22 mouse cellular contexts compared by ENCODE assay signal in genomic region chr5:3977904-3978303, GRCm38 (mm10). TPM values are rescaled to one million over a fixed set of nuclear protein-coding genes. Genes with fewer than 3 reads are reported as not detected.
A peak's percentile ranks its signal among the peaks of the same experiment; 100 is the strongest.
DNase-seq lines count a peak whose midpoint lies in the region; ATAC-seq and TF ChIP-seq lines count a peak whose summit lies in the region.
"Had no signal": no experiment of that assay in that cellular context is flagged by ENCODE, and none has a peak within 500 bp of the region (broad histone marks: within the 10 kb centered on the region; RNA-seq: fewer than 3 reads in every experiment).

No protein-coding gene starts in this region.

- no peak overlapping the region for H3K9ac ChIP-seq in MEL (ENCODE audit: control insufficient read depth, low read depth, low read length, poor library complexity, severe bottlenecking)
- no peak overlapping the region for H3K9ac ChIP-seq in liver, postnatal 0 days (replicated peaks)

- WGBS in liver, postnatal 0 days (ENCODE audit: insufficient replicate concordance): 80% methylated on average over 4 of the region's 4 CpGs

- no peaks in the 10 kb centered on the region; the same call in 1 of the 2 replicates for H3K79me2 ChIP-seq in MEL (ENCODE audit: control insufficient read depth, insufficient read depth, low read length, poor library complexity)

- H3K36me3 ChIP-seq in G1E (replicated peaks) (peaks cover 50% of the 10 kb centered on the region), MEL (ENCODE audit: control insufficient read depth in 1 of 2, insufficient read depth in 2 of 2, low read length in 2 of 2) (peaks cover 4 to 7% of the 10 kb centered on the region in 2 experiments; a peak in 3 of 4 replicates)
- H3K36me3 ChIP-seq in liver, postnatal 0 days (replicated peaks; ENCODE audit: insufficient read depth, low read length): peaks cover 29% of the 10 kb centered on the region

- no peak for TF ChIP-seq CTCF in G1E (IDR thresholded peaks at IDR 0.05; ENCODE audit: low read depth, low read length)
- TF ChIP-seq CTCF in MEL (IDR thresholded peaks at IDR 0.05 in 2 of 3, conservative IDR thresholded peaks at IDR 0.05 in 1 of 3; ENCODE audit: control insufficient read depth in 1 of 3, insufficient read depth in 1 of 3, low read depth in 2 of 3, low read length in 3 of 3, poor library complexity in 1 of 3, severe bottlenecking in 1 of 3): no peak
- no peak for TF ChIP-seq CTCF in liver, postnatal 0 days (IDR thresholded peaks at IDR 0.05; ENCODE audit: low read depth)

- no peak overlapping the region for H3K4me2 ChIP-seq in liver, postnatal 0 days (ENCODE audit: low read depth, low read length)

- no peaks in the 10 kb centered on the region for H3K27me3 ChIP-seq in G1E (ENCODE audit: insufficient read depth, low read length)
- H3K27me3 ChIP-seq in MEL (ENCODE audit: control insufficient read depth in 1 of 2, insufficient read depth in 2 of 2, low read length in 2 of 2): no peaks in the 10 kb centered on the region
- no peaks in the 10 kb centered on the region for H3K27me3 ChIP-seq in liver, postnatal 0 days (ENCODE audit: insufficient read depth, low read length)
- H3K27me3 ChIP-seq: CH12.LX, Patski had no signal

- no peak for TF ChIP-seq RAD21 in MEL (IDR thresholded peaks at IDR 0.05; ENCODE audit: low read depth, low read length)

- H3K9me3 ChIP-seq in G1E (replicated peaks) (no peaks in the 10 kb centered on the region), MEL (replicated peaks; ENCODE audit: insufficient read depth, low read length) (no peaks in the 10 kb centered on the region)
- no peaks in the 10 kb centered on the region for H3K9me3 ChIP-seq in liver, postnatal 0 days (ENCODE audit: low read length)

- H3K4me3 ChIP-seq in G1E (ENCODE audit: low read depth, low read length): no peak overlapping the region
- no peak overlapping the region for H3K4me3 ChIP-seq in MEL (ENCODE audit: control insufficient read depth in 1 of 2, insufficient read depth in 1 of 2, low read depth in 2 of 2, low read length in 2 of 2)
- no peak overlapping the region for H3K4me3 ChIP-seq in liver, postnatal 0 days (ENCODE audit: low read depth, low read length)

- no peak overlapping the region; the same call in 1 of the 2 replicates for H3K27ac ChIP-seq in MEL (ENCODE audit: control insufficient read depth, low read depth, low read length)
- H3K27ac ChIP-seq in liver, postnatal 0 days (ENCODE audit: low read depth): no peak overlapping the region

- peak; percentile 3 for DNase-seq in G1E (ENCODE audit: low spot score)
- peak; percentile 13 for DNase-seq in MEL (ENCODE audit: low read depth, low spot score)
- DNase-seq in right cerebral cortex, postnatal 14 days: no peak
- DNase-seq in spleen, postnatal 4 days (ENCODE audit: low spot score in 2 of 2): no peak
- DNase-seq in liver, postnatal 0 days: no peak
- DNase-seq: adrenal gland, adult 2 months; adrenal gland, adult 8-10 months; adrenal gland, postnatal 10 days; adrenal gland, postnatal 14 days; adrenal gland, postnatal 25 days; adrenal gland, postnatal 36 days; B cell, adult 2 months; cerebellum, adult 11 months; cerebellum, adult 11-12 months; cerebellum, adult 18-20 months; cerebellum, adult 2 months; cerebellum, adult 8-10 months had no signal

- TF ChIP-seq EP300 in MEL (IDR thresholded peaks at IDR 0.05; ENCODE audit: low read depth in 1 of 2, low read length in 2 of 2): peak; percentile 32 to 58; a peak in 3 of 4 replicates
- TF ChIP-seq EP300 in liver, postnatal 0 days (IDR thresholded peaks at IDR 0.05; ENCODE audit: low read depth): no peak

- H3K4me1 ChIP-seq in G1E (ENCODE audit: insufficient read depth, low read depth, low read length): peaks cover 9% of the 10 kb centered on the region
- peaks cover 2 to 3% of the 10 kb centered on the region in 2 experiments; a peak in 2 of 4 replicates for H3K4me1 ChIP-seq in MEL (ENCODE audit: control insufficient read depth in 1 of 2, insufficient read depth in 2 of 2, low read length in 2 of 2)
- H3K4me1 ChIP-seq in liver, postnatal 0 days (ENCODE audit: insufficient read depth): no peaks in the 10 kb centered on the region

- ATAC-seq in G1E (ENCODE audit: extremely low read depth, insufficient number of reproducible peaks, low FRiP score, poor library complexity, severe bottlenecking): peak; percentile 54
- 0 out of 2 replicates have a peak, but pooled peaks have one; percentile 30 for ATAC-seq in megakaryocyte-erythroid progenitor cell, adult 5-6 weeks (replicated peaks; ENCODE audit: low FRiP score, low TSS enrichment, poor library complexity, severe bottlenecking)
- no peak for ATAC-seq in liver, postnatal 0 days
- ATAC-seq: activated CD4-positive, CD25-positive, alpha-beta regulatory T cell, adult 4 months; CD4-positive, CD25-positive, alpha-beta regulatory T cell, adult 4 months; Patski had no signal

- no peak for TF ChIP-seq POLR2A in MEL (IDR thresholded peaks at IDR 0.05; ENCODE audit: control insufficient read depth in 1 of 2, insufficient read depth in 1 of 2, low read depth in 1 of 2, low read length in 2 of 2, poor library complexity in 1 of 2)

TF ChIP-seq in MEL, 35 proteins besides CTCF, POLR2A, EP300 and RAD21:
- peak; percentile 45; the same call in 1 of the 2 replicates for TF ChIP-seq GATA1 (IDR thresholded peaks at IDR 0.05; ENCODE audit: low read depth, low read length)
- peak; percentile 47; the same call in 1 of the 2 replicates for TF ChIP-seq TCF12 (IDR thresholded peaks at IDR 0.05; ENCODE audit: low read depth, low read length)
- TF ChIP-seq RCOR1 (IDR thresholded peaks at IDR 0.05; ENCODE audit: low read depth, low read length): no peak

RNA-seq across cellular contexts. Expression of gene Akap9, which starts 50.0 kb away (rescaled TPM):
- total RNA-seq in G1E (2014; fragmentation: Nextera tagmentation): 119 and 142 TPM in 2 replicates
- total RNA-seq in G1E (2017): 48.3 and 58.1 TPM in 2 replicates
- 31.2 and 34.4 TPM in 2 replicates for polyA plus RNA-seq in G1E (2012)
- total RNA-seq in MEL (2012; rRNA removed): 15.9 and 16.0 TPM in 2 replicates
- 10 to 100 TPM; 17.3 to 29.3 TPM for polyA plus RNA-seq in MEL (2012; ENCODE audit: insufficient read depth in 1 of 2, insufficient read length in 2 of 2, low read depth in 1 of 2, low replicate concordance in 2 of 2, missing spikeins in 1 of 2)
- 59.7 and 69.8 TPM in 2 replicates for total RNA-seq in megakaryocyte-erythroid progenitor cell, adult 5-6 weeks (2014; fragmentation: Nextera tagmentation)
- total RNA-seq in megakaryocyte-erythroid progenitor cell, adult 5-6 weeks (2017): 52.3 and 65.4 TPM in 2 replicates
- 38.9 and 40.8 TPM in 2 replicates for polyA plus RNA-seq in liver, postnatal 0 days (2015; fragmentation: Nextera tagmentation; extraction: Ambion mirVana)

Comparison
In these comparisons a context has a peak if more than half of its experiments do, and no peak if none do; other contexts are left out.
1. DNase-seq: peak in G1E (single experiment) and MEL (single experiment); none in right cerebral cortex, postnatal 14 days (single experiment), spleen, postnatal 4 days (0 of 2) and liver, postnatal 0 days (single experiment).